8 mouse cellular contexts compared by ENCODE assay signal in the genomic region with DNA sequence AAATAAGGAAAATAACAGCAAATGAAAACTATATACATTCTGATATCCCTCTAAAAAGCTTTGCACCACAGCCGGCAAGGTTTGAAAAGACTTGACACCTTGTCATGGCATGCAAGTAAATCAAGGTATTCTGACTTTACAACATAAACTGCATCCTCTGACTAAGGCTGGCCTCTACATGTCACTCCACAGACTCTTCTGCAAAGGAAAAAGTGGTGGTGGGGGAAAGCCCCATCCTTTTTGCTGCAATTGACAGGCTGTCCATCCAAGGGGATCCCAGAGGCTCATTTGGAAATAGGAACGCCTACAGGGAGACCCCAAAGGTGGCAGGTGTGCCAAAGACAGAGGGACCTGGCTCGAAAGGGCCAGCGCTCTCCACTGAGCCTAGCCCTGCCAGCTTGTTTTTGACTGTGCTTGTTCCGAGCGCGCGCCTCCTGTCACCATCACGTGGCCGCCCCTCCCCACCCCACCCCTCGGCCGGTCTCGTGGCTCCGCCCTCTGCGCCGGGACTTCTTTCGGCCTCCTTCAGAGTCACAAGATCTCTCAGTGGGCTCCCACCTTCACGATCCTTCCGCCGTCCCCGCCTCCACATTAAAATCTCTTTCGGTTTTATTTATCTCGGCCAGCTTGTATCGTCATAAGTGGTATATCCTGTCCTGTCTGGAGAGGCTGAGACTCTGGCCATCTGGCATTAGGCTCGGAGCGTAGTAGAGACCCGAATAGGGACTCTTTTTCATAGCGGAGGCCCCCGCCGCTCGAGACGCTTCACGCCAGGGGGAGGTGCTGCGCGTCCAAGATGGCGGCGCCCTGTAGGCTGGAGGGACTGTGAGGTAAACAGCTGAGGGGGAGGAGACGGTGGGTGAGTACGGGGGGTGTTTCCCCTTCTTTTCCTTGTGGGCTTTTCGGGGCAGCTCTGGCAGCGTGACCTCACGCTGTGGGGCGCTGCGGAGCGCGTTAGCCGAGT. TPM values are rescaled to one million over a fixed set of nuclear protein-coding genes. Genes with fewer than 3 reads are reported as not detected.
DNase-seq lines count a peak whose midpoint lies in the region; ATAC-seq lines count a peak whose summit lies in the region.

Gene Tsc1 (plus strand): TSS at position 768 of the 964 bp plus-strand sequence.

- DNase-seq in MEL-GATA-1-ER (ENCODE audit: extremely low read depth, low read depth), result peak; percentile 94
- DNase-seq in cerebellum, adult 8-10 months, result peak; percentile 96
- peak; percentile 96 for DNase-seq in forelimb bud, embryonic 11.5 days (ENCODE audit: low read depth, low spot score)
- DNase-seq in layer of hippocampus, adult 9-10 months (ENCODE audit: low spot score), result peak; percentile 95
- peak; percentile 88 for DNase-seq in ovary, postnatal 10 days (ENCODE audit: low spot score)
- DNase-seq in thymus, postnatal 10 days (ENCODE audit: low spot score in 2 of 2), result peak; percentile 94 to 95

- peak within 1 kb of the TSS; percentile 78 for H3K4me3 ChIP-seq in lung, embryonic 16.5 days (ENCODE audit: low read length)

- WGBS in lung, embryonic 16.5 days, result 1% methylated on average over 47 of the region's 47 CpGs

- peaks cover 16% of the 10 kb centered on the region for H3K4me1 ChIP-seq in lung, embryonic 16.5 days (replicated peaks; ENCODE audit: control insufficient read depth, insufficient read depth, low read length)

- H3K36me3 ChIP-seq in lung, embryonic 16.5 days (ENCODE audit: control insufficient read depth, insufficient read depth, low read length), result no peaks in the 10 kb centered on the region

- H3K9me3 ChIP-seq in lung, embryonic 16.5 days (ENCODE audit: control insufficient read depth, low read length), result no peaks in the 10 kb centered on the region

- H3K9ac ChIP-seq in lung, embryonic 16.5 days (ENCODE audit: low read length), result peak within 1 kb of the TSS; percentile 89

- peak; percentile 93 to 96 for ATAC-seq in hematopoietic stem cell, adult 5-6 weeks (replicated peaks in 1 of 2; ENCODE audit: insufficient read depth in 1 of 2, low FRiP score in 2 of 2, low TSS enrichment in 1 of 2, low read depth in 1 of 2, poor library complexity in 2 of 2, severe bottlenecking in 2 of 2)
- peak; percentile 95 for ATAC-seq in lung, embryonic 16.5 days (ENCODE audit: low read depth)

- H3K27me3 ChIP-seq in lung, embryonic 16.5 days (ENCODE audit: control insufficient read depth, insufficient read depth, low read depth, low read length), result no peaks in the 10 kb centered on the region

- H3K4me2 ChIP-seq in lung, embryonic 16.5 days (ENCODE audit: low read depth, low read length), result peak within 1 kb of the TSS; percentile 90

- H3K27ac ChIP-seq in lung, embryonic 16.5 days (ENCODE audit: low read length), result peak within 1 kb of the TSS; percentile 78

RNA-seq across cellular contexts. Expression of gene Tsc1, which starts in this region (rescaled TPM):
- 22.8 and 23.5 TPM in 2 replicates for total RNA-seq in hematopoietic stem cell, adult 5-6 weeks (2017)
- polyA plus RNA-seq in lung, embryonic 16.5 days (2015; fragmentation: Nextera tagmentation; extraction: Ambion mirVana), result 16.5 and 18.2 TPM in 2 replicates

Comparison
In these comparisons a context has a peak if more than half of its experiments do, and no peak if none do; other contexts are left out.
1. Peak in every context shown above with its lines: DNase-seq, ATAC-seq, H3K4me3 ChIP-seq and H3K27ac ChIP-seq.